ENCODE assay signal across 20 mouse cellular contexts in the genomic region with DNA sequence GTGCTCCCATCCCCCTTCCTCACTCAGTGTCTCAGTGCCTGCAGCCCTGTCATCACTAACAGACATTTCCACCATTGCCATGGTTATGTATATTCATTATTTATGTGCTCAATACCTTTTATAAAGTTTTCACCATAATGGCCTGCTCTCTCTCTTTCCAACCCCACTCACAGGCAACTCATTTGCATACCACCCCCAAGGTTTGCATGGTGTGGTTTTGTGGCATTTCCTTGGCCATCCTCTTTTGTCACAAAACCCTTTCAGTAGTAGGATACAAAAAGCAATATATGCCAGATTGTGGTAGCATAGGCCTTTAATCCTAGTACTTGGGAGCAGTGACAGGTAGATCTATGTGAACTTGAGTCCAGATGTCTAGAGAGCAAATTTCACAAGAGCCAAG. TPM values are rescaled to one million over a fixed set of nuclear protein-coding genes. Genes with fewer than 3 reads are reported as not detected.
DNase-seq lines count a peak whose midpoint lies in the region; ATAC-seq and TF ChIP-seq lines count a peak whose summit lies in the region.
"Had no signal": no experiment of that assay in that cellular context is flagged by ENCODE, and none has a peak within 500 bp of the region (broad histone marks: within the 10 kb centered on the region; RNA-seq: fewer than 3 reads in every experiment).

No protein-coding gene starts in this region.

- H3K27me3 ChIP-seq in spleen, adult 2 months (ENCODE audit: control insufficient read depth, insufficient read depth, low read length): no peaks in the 10 kb centered on the region
- no peaks in the 10 kb centered on the region for H3K27me3 ChIP-seq in splenic B cell, adult 2 months (ENCODE audit: control insufficient read depth, insufficient read depth, low read length, poor library complexity, severe bottlenecking)
- H3K27me3 ChIP-seq: forebrain, embryonic 13.5 days; heart, embryonic 12.5 days; Patski had no signal

- H3K4me1 ChIP-seq in spleen, adult 2 months (ENCODE audit: control insufficient read depth, insufficient read depth, insufficient read length): peaks cover 25% of the 10 kb centered on the region
- H3K4me1 ChIP-seq: embryonic facial prominence, embryonic 10.5 days; forebrain, embryonic 13.5 days; heart, embryonic 12.5 days had no signal

- no peak for ATAC-seq in megakaryocyte, adult 5-6 weeks (ENCODE audit: poor library complexity, severe bottlenecking)
- ATAC-seq: forebrain, embryonic 13.5 days; forebrain, postnatal 0 days; Patski had no signal

- H3K27ac ChIP-seq in spleen, adult 2 months (ENCODE audit: insufficient read depth, low read length): no peak overlapping the region
- H3K27ac ChIP-seq: embryonic facial prominence, embryonic 10.5 days; forebrain, embryonic 13.5 days; gastrocnemius, adult 2 months; hindbrain, embryonic 10.5 days; hindbrain, embryonic 14.5 days had no signal

- TF ChIP-seq POLR2A in spleen, adult 2 months (IDR thresholded peaks at IDR 0.05; ENCODE audit: low read depth, low read length): no peak

- TF ChIP-seq CTCF in spleen, adult 2 months (IDR thresholded peaks at IDR 0.05; ENCODE audit: extremely low read depth, insufficient read depth, insufficient read length, insufficient replicate concordance): no peak

- peak in 1 of 2 experiments; percentile 28 for DNase-seq in spleen, adult 2 months (ENCODE audit: low read depth in 1 of 2, low spot score in 2 of 2)
- no peak for DNase-seq in spleen, adult 18-20 months
- peak; percentile 43 for DNase-seq in CD4-positive helper T cell, adult 2 months (ENCODE audit: low read depth, low spot score)
- peak; percentile 16 for DNase-seq in T-cell, adult 2 months (ENCODE audit: low spot score)
- DNase-seq in splenic B cell, adult 2 months (ENCODE audit: low read depth, low spot score): peak; percentile 66
- DNase-seq in frontal cortex, postnatal 14 days (ENCODE audit: low spot score in 2 of 2): no peak
- DNase-seq: adrenal gland, adult 2 months; adrenal gland, postnatal 25 days; cerebellum, adult 18-20 months; cerebellum, adult 9-11 months; forebrain, postnatal 0 days; gastrocnemius, adult 2 months; gastrocnemius, postnatal 25 days had no signal

- peak overlapping the region; percentile 30; the same call in 1 of the 2 replicates for H3K4me3 ChIP-seq in spleen, adult 2 months (ENCODE audit: extremely low read depth, insufficient read depth, insufficient read length)
- H3K4me3 ChIP-seq: embryonic facial prominence, embryonic 10.5 days; forebrain, embryonic 13.5 days; gastrocnemius, adult 2 months; heart, embryonic 12.5 days; hindbrain, embryonic 10.5 days had no signal

- peaks cover 22% of the 10 kb centered on the region for H3K36me3 ChIP-seq in spleen, adult 2 months (ENCODE audit: control insufficient read depth, insufficient read depth, low read length)
- peaks cover 8% of the 10 kb centered on the region; the same call in 1 of the 2 replicates for H3K36me3 ChIP-seq in splenic B cell, adult 2 months (ENCODE audit: control insufficient read depth, insufficient read depth, low read length, poor library complexity, severe bottlenecking)
- H3K36me3 ChIP-seq: embryonic facial prominence, embryonic 10.5 days; heart, embryonic 12.5 days; hindbrain, embryonic 10.5 days had no signal

RNA-seq across cellular contexts. Expression of gene Slfn8, which starts 4.5 kb away (rescaled TPM):
- polyA plus RNA-seq in spleen, adult 2 months (2012; rRNA removed): 3.4 and 3.5 TPM in 2 replicates
- total RNA-seq in megakaryocyte, adult 5-6 weeks (2015): 59.7 and 60.5 TPM in 2 replicates
- 68.3 and 68.6 TPM in 2 replicates for total RNA-seq in megakaryocyte, adult 5-6 weeks (2017)

RNA-seq across cellular contexts. Expression of gene Slfn9, which starts 24.5 kb away (rescaled TPM):
- 1.5 and 1.6 TPM in 2 replicates for polyA plus RNA-seq in spleen, adult 2 months (2012; rRNA removed)
- 39.4 and 40.0 TPM in 2 replicates for total RNA-seq in megakaryocyte, adult 5-6 weeks (2015)
- 39.5 and 40.9 TPM in 2 replicates for total RNA-seq in megakaryocyte, adult 5-6 weeks (2017)

RNA-seq across cellular contexts. Expression of gene Slfn2, which starts 48.8 kb away (rescaled TPM):
- polyA plus RNA-seq in spleen, adult 2 months (2012; rRNA removed): 28.7 and 31.8 TPM in 2 replicates
- total RNA-seq in megakaryocyte, adult 5-6 weeks (2015): 344 and 362 TPM in 2 replicates
- total RNA-seq in megakaryocyte, adult 5-6 weeks (2017): 890 and 968 TPM in 2 replicates

Comparison
In these comparisons a context has a peak if more than half of its experiments do, and no peak if none do; other contexts are left out.
1. DNase-seq: peak in CD4-positive helper T cell, adult 2 months (single experiment), T-cell, adult 2 months (single experiment) and splenic B cell, adult 2 months (single experiment); none in spleen, adult 18-20 months (0 of 2) and frontal cortex, postnatal 14 days (0 of 2).